Mouse (Mus musculus): ENCODE measurements around the gene Cox8b. TPM values are rescaled to one million over a fixed set of nuclear protein-coding genes. Genes with fewer than 3 reads are reported as not detected.
A peak's percentile ranks its signal among the peaks of the same experiment; 100 is the strongest.

Gene Cox8b
- polyA plus RNA-seq, 1 experiment from 2014 or later, result 1.0 TPM

DNA sequence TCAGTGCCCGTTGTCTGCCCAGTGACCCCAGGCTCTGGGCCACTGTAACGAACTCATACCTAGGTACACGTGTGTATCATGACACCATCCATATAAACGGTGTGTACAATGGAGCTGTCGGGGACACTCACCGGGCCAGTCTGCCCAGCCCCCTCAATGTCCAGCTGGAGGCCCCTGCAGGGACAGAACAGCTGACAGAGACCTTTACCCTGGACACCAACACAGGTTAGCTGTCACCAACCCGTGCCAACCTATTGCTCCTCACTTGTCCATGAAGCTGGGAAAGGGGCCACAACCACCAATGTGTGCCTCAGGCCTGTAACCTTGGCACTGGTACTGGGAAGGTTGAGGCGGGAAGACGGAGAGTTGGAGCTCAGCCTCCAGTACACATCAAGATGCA, 42.1 kb upstream of the Cox8b start:
- peak overlapping the region; percentile 58 for H3K9ac ChIP-seq (ENCODE audit: low read length)
- no peaks in the 10 kb centered on the region for H3K27me3 ChIP-seq (ENCODE audit: control insufficient read depth, insufficient read depth, low read length)
- peak overlapping the region; percentile 49 for H3K4me2 ChIP-seq (ENCODE audit: low read depth, severe bottlenecking)
- peaks cover 7% of the 10 kb centered on the region for H3K36me3 ChIP-seq (ENCODE audit: control insufficient read depth, insufficient read depth, low read length)
- ATAC-seq (ENCODE audit: insufficient number of reproducible peaks, low FRiP score, low TSS enrichment, low read depth), result no peak
- no peaks in the 10 kb centered on the region for H3K9me3 ChIP-seq (ENCODE audit: control insufficient read depth, low read length)
- 64% methylated on average over 9 of the region's 9 CpGs for WGBS
- peak overlapping the region; percentile 41 for H3K4me3 ChIP-seq (ENCODE audit: low read depth, low read length)
- no peak for DNase-seq (ENCODE audit: low spot score)
- H3K4me1 ChIP-seq (ENCODE audit: control insufficient read depth, insufficient read depth, low read length), result peaks cover 19% of the 10 kb centered on the region
- H3K27ac ChIP-seq (replicated peaks; ENCODE audit: low read depth, low read length), result no peak overlapping the region

GRCm38 (mm10) chr7:140941222-140942051, 41.2 kb upstream of the Cox8b start, which contains the start of gene Pgghg:
Pgghg (plus strand) TSS chr7:140941391.
- Histone ChIP-seq H3K27ac (replicated peaks; ENCODE audit: low read depth, low read length) (0 out of 2 replicates have a peak within 1 kb of the TSS, but pooled peaks have one; percentile 21), H3K27me3 (ENCODE audit: control insufficient read depth, insufficient read depth, low read length) (no peaks in the 10 kb centered on the region), H3K4me1 (ENCODE audit: control insufficient read depth, insufficient read depth, low read length) (peaks cover 19% of the 10 kb centered on the region), H3K4me3 (ENCODE audit: low read depth, low read length) (peak within 1 kb of the TSS; percentile 41), H3K9me3 (ENCODE audit: control insufficient read depth, low read length) (no peaks in the 10 kb centered on the region), H3K36me3 (ENCODE audit: control insufficient read depth, insufficient read depth, low read length) (peaks cover 5% of the 10 kb centered on the region; the same call in 1 of the 2 replicates), H3K4me2 (ENCODE audit: low read depth, severe bottlenecking) (peak within 1 kb of the TSS; percentile 49), H3K9ac (ENCODE audit: low read length) (peak within 1 kb of the TSS; percentile 58)
- peak; percentile 84 for ATAC-seq (ENCODE audit: insufficient number of reproducible peaks, low FRiP score, low TSS enrichment, low read depth)
- 3% methylated on average over 33 of the region's 33 CpGs for WGBS
- peak; percentile 92 for DNase-seq (ENCODE audit: low spot score)

GRCm38 (mm10) chr7:140939669-140940171, 39.5 kb upstream of the Cox8b start:
- no peaks in the 10 kb centered on the region for H3K27me3 ChIP-seq (ENCODE audit: control insufficient read depth, insufficient read depth, low read length)
- 1% methylated on average over 8 of the region's 8 CpGs for WGBS
- DNase-seq (ENCODE audit: low spot score) (peak; percentile 68), ATAC-seq (ENCODE audit: insufficient number of reproducible peaks, low FRiP score, low TSS enrichment, low read depth) (peak; percentile 58)
- H3K9me3 ChIP-seq (ENCODE audit: control insufficient read depth, low read length), result no peaks in the 10 kb centered on the region
- H3K9ac ChIP-seq (ENCODE audit: low read length), result no peak overlapping the region
- peak overlapping the region; percentile 36 for H3K4me2 ChIP-seq (ENCODE audit: low read depth, severe bottlenecking)
- peak overlapping the region; percentile 45; the same call in 1 of the 2 replicates for H3K27ac ChIP-seq (replicated peaks; ENCODE audit: low read depth, low read length)
- H3K4me3 ChIP-seq (ENCODE audit: low read depth, low read length), result no peak overlapping the region; the same call in 1 of the 2 replicates
- H3K36me3 ChIP-seq (ENCODE audit: control insufficient read depth, insufficient read depth, low read length), result no peaks in the 10 kb centered on the region
- peaks cover 19% of the 10 kb centered on the region for H3K4me1 ChIP-seq (ENCODE audit: control insufficient read depth, insufficient read depth, low read length)

DNA sequence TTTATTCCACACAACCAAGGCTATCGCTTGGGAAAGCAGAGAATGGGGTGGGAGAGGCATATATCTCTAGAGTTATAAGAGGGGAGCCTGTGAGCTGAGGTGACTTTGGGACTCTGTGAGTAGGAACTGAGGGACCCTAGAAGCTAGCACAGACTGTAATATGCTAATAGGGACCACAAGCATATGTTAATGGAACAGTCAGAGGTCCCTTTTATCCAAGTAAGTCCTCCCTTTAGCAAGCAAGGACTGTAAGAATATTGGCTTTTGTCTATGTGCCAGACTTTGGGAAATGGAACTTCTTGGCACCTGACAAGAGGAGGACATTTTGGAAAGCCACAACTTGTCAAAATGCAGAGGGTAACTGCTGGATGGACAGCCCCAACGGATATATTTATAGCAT, 38.6 kb upstream of the Cox8b start:
- Histone ChIP-seq H3K27ac (replicated peaks; ENCODE audit: low read depth, low read length) (no peak overlapping the region; the same call in 1 of the 2 replicates), H3K27me3 (ENCODE audit: control insufficient read depth, insufficient read depth, low read length) (no peaks in the 10 kb centered on the region), H3K4me1 (ENCODE audit: control insufficient read depth, insufficient read depth, low read length) (peaks cover 19% of the 10 kb centered on the region), H3K36me3 (ENCODE audit: control insufficient read depth, insufficient read depth, low read length) (no peaks in the 10 kb centered on the region), H3K9me3 (ENCODE audit: control insufficient read depth, low read length) (no peaks in the 10 kb centered on the region), H3K4me3 (ENCODE audit: low read depth, low read length) (no peak overlapping the region), H3K4me2 (ENCODE audit: low read depth, severe bottlenecking) (no peak overlapping the region; the same call in 1 of the 2 replicates), H3K9ac (ENCODE audit: low read length) (no peak overlapping the region)
- DNase-seq (ENCODE audit: low spot score) (no peak), ATAC-seq (ENCODE audit: insufficient number of reproducible peaks, low FRiP score, low TSS enrichment, low read depth) (no peak)
- 17% methylated on average over 2 of the region's 2 CpGs for WGBS

- ATAC-seq (ENCODE audit: insufficient number of reproducible peaks, low FRiP score, low TSS enrichment, low read depth) (no peak), DNase-seq (ENCODE audit: low spot score) (no peak)
- Histone ChIP-seq H3K4me1 (ENCODE audit: control insufficient read depth, insufficient read depth, low read length) (peaks cover 19% of the 10 kb centered on the region), H3K9me3 (ENCODE audit: control insufficient read depth, low read length) (no peaks in the 10 kb centered on the region), H3K4me3 (ENCODE audit: low read depth, low read length) (no peak overlapping the region), H3K27ac (replicated peaks; ENCODE audit: low read depth, low read length) (no peak overlapping the region), H3K36me3 (ENCODE audit: control insufficient read depth, insufficient read depth, low read length) (no peaks in the 10 kb centered on the region), H3K27me3 (ENCODE audit: control insufficient read depth, insufficient read depth, low read length) (no peaks in the 10 kb centered on the region), H3K4me2 (ENCODE audit: low read depth, severe bottlenecking) (no peak overlapping the region), H3K9ac (ENCODE audit: low read length) (no peak overlapping the region)
- 38% methylated on average over 3 of the region's 3 CpGs for WGBS
Observed at GRCm38 (mm10) chr7:140938436-140938835, 38.2 kb upstream of the Cox8b start.

- 84% methylated on average over 6 of the region's 6 CpGs for WGBS
- no peaks in the 10 kb centered on the region for H3K36me3 ChIP-seq (ENCODE audit: control insufficient read depth, insufficient read depth, low read length)
- no peaks in the 10 kb centered on the region for H3K9me3 ChIP-seq (ENCODE audit: control insufficient read depth, low read length)
- no peak overlapping the region for H3K9ac ChIP-seq (ENCODE audit: low read length)
- peaks cover 29% of the 10 kb centered on the region for H3K27me3 ChIP-seq (ENCODE audit: control insufficient read depth, insufficient read depth, low read length)
- H3K4me2 ChIP-seq (ENCODE audit: low read depth, severe bottlenecking), result no peak overlapping the region
- ATAC-seq (ENCODE audit: insufficient number of reproducible peaks, low FRiP score, low TSS enrichment, low read depth) (no peak), DNase-seq (ENCODE audit: low spot score) (no peak)
- no peak overlapping the region for H3K27ac ChIP-seq (replicated peaks; ENCODE audit: low read depth, low read length)
- H3K4me3 ChIP-seq (ENCODE audit: low read depth, low read length), result no peak overlapping the region
- H3K4me1 ChIP-seq (ENCODE audit: control insufficient read depth, insufficient read depth, low read length), result 0 out of 2 replicates have a peak, but pooled peaks cover 2% of the 10 kb centered on the region
Observed at GRCm38 (mm10) chr7:140927181-140927580, 26.9 kb upstream of the Cox8b start.

GRCm38 (mm10) chr7:140923070-140923775, 23.0 kb upstream of the Cox8b start:
- no peak overlapping the region for H3K27ac ChIP-seq (replicated peaks; ENCODE audit: low read depth, low read length)
- no peaks in the 10 kb centered on the region for H3K36me3 ChIP-seq (ENCODE audit: control insufficient read depth, insufficient read depth, low read length)
- H3K9me3 ChIP-seq (ENCODE audit: control insufficient read depth, low read length), result no peaks in the 10 kb centered on the region
- peak overlapping the region; percentile 29 for H3K4me3 ChIP-seq (ENCODE audit: low read depth, low read length)
- DNase-seq (ENCODE audit: low spot score) (no peak), ATAC-seq (ENCODE audit: insufficient number of reproducible peaks, low FRiP score, low TSS enrichment, low read depth) (no peak)
- 0 out of 2 replicates have a peak, but pooled peaks cover 5% of the 10 kb centered on the region for H3K4me1 ChIP-seq (ENCODE audit: control insufficient read depth, insufficient read depth, low read length)
- H3K9ac ChIP-seq (ENCODE audit: low read length), result no peak overlapping the region
- peaks cover 52% of the 10 kb centered on the region for H3K27me3 ChIP-seq (ENCODE audit: control insufficient read depth, insufficient read depth, low read length)
- H3K4me2 ChIP-seq (ENCODE audit: low read depth, severe bottlenecking), result peak overlapping the region; percentile 56
- 22% methylated on average over 30 of the region's 30 CpGs for WGBS

DNA sequence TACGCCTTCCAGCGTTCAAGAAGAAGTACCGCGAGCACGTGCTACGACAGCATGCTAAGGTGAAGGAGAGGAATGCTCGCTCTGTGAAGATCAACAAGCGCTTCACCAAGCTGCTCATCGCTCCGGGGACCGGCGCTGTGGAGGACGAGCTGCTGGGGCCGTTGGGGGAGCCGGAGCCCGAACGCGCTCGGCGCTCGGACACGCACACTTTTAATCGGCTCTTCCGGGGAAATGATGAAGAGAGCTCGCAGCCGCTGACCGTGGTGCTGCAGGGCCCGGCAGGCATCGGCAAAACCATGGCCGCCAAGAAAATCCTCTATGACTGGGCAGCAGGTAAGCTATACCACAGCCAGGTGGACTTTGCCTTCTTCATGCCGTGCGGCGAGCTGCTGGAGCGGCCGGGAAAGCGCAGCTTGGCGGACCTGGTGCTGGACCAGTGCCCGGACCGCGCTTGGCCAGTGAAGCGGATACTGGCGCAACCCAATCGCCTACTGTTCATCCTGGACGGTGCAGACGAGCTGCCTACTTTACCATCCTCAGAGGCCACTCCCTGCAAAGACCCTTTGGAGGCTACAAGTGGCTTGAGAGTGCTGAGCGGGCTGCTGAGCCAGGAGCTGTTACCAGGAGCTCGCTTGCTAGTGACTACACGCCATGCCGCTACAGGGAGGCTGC, 22.3 kb upstream of the Cox8b start:
- H3K27me3 ChIP-seq (ENCODE audit: control insufficient read depth, insufficient read depth, low read length), result peaks cover 52% of the 10 kb centered on the region
- 0 out of 2 replicates have a peak, but pooled peaks cover 5% of the 10 kb centered on the region for H3K4me1 ChIP-seq (ENCODE audit: control insufficient read depth, insufficient read depth, low read length)
- under 1% methylated on average over 49 of the region's 49 CpGs for WGBS
- H3K36me3 ChIP-seq (ENCODE audit: control insufficient read depth, insufficient read depth, low read length), result no peaks in the 10 kb centered on the region
- H3K9ac ChIP-seq (ENCODE audit: low read length), result no peak overlapping the region
- no peak for ATAC-seq (ENCODE audit: insufficient number of reproducible peaks, low FRiP score, low TSS enrichment, low read depth)
- no peaks in the 10 kb centered on the region for H3K9me3 ChIP-seq (ENCODE audit: control insufficient read depth, low read length)
- peak; percentile 62 for DNase-seq (ENCODE audit: low spot score)
- H3K27ac ChIP-seq (replicated peaks; ENCODE audit: low read depth, low read length), result no peak overlapping the region
- H3K4me3 ChIP-seq (ENCODE audit: low read depth, low read length), result peak overlapping the region; percentile 29
- peak overlapping the region; percentile 56 for H3K4me2 ChIP-seq (ENCODE audit: low read depth, severe bottlenecking)

Measured in limb, embryonic 11.5 days (tissue).